Mouse (Mus musculus): ENCODE measurements around the gene Selplg. TPM values are rescaled to one million over a fixed set of nuclear protein-coding genes. Genes with fewer than 3 reads are reported as not detected.
"Not testable (repeated sequence)": the region's sequence is repeated elsewhere in the genome, so short reads cannot be mapped to it uniquely, and the experiment has no call there.

Gene Selplg
- polyA plus RNA-seq, 1 experiment from 2014 or later: 5.5 TPM

GRCm38 (mm10) chr5:113799691-113800090 lies 32.8 kb downstream of the Selplg start:
- no peak for ATAC-seq (ENCODE audit: insufficient number of reproducible peaks, low FRiP score, low TSS enrichment, low read depth)
- Histone ChIP-seq H3K9ac (peak overlapping the region; percentile 53), H3K9me3 (no peaks in the 10 kb centered on the region), H3K4me1 (peaks cover 68% of the 10 kb centered on the region), H3K4me2 (peak overlapping the region; percentile 61), H3K36me3 (peaks cover 11% of the 10 kb centered on the region), H3K4me3 (peak overlapping the region; percentile 56), H3K27me3 (no peaks in the 10 kb centered on the region), H3K27ac (peak overlapping the region; percentile 92)
- WGBS: 18% methylated on average over 5 of the region's 5 CpGs

- Histone ChIP-seq H3K27me3 (no peaks in the 10 kb centered on the region), H3K27ac (peak overlapping the region; percentile 92), H3K4me3 (peak overlapping the region; percentile 56), H3K9ac (no peak overlapping the region), H3K4me2 (peak overlapping the region; percentile 61), H3K9me3 (no peaks in the 10 kb centered on the region), H3K4me1 (peaks cover 70% of the 10 kb centered on the region), H3K36me3 (peaks cover 22% of the 10 kb centered on the region)
- 32% methylated on average over 9 of the region's 9 CpGs for WGBS
- no peak for ATAC-seq (ENCODE audit: insufficient number of reproducible peaks, low FRiP score, low TSS enrichment, low read depth)
Observed at GRCm38 (mm10) chr5:113798525-113798924, 33.9 kb downstream of the Selplg start.

GRCm38 (mm10) chr5:113797149-113797882 lies 35.1 kb downstream of the Selplg start:
- peak overlapping the region; percentile 56 for H3K4me3 ChIP-seq
- ATAC-seq (ENCODE audit: insufficient number of reproducible peaks, low FRiP score, low TSS enrichment, low read depth): no peak; the same call in 1 of the 2 replicates
- WGBS: 6% methylated on average over 19 of the region's 19 CpGs
- 0 out of 2 replicates have a peak overlapping the region, but pooled peaks have one; percentile 8 for H3K9ac ChIP-seq
- peaks cover 76% of the 10 kb centered on the region for H3K4me1 ChIP-seq
- H3K9me3 ChIP-seq: no peaks in the 10 kb centered on the region
- peaks cover 32% of the 10 kb centered on the region for H3K36me3 ChIP-seq
- peak overlapping the region; percentile 61 for H3K4me2 ChIP-seq
- H3K27me3 ChIP-seq: no peaks in the 10 kb centered on the region
- peak overlapping the region; percentile 92 for H3K27ac ChIP-seq

- Histone ChIP-seq H3K9ac (no peak overlapping the region), H3K9me3 (no peaks in the 10 kb centered on the region), H3K4me2 (peak overlapping the region; percentile 61), H3K4me1 (peaks cover 83% of the 10 kb centered on the region), H3K4me3 (peak overlapping the region; percentile 56), H3K36me3 (peaks cover 32% of the 10 kb centered on the region), H3K27ac (peak overlapping the region; percentile 92), H3K27me3 (no peaks in the 10 kb centered on the region)
- 3% methylated on average over 13 of the region's 13 CpGs for WGBS
- peak; percentile 56 for ATAC-seq (ENCODE audit: insufficient number of reproducible peaks, low FRiP score, low TSS enrichment, low read depth)
Observed at GRCm38 (mm10) chr5:113796401-113797148, 35.9 kb downstream of the Selplg start.

- Histone ChIP-seq H3K36me3 (peaks cover 32% of the 10 kb centered on the region), H3K4me1 (peaks cover 76% of the 10 kb centered on the region), H3K27me3 (no peaks in the 10 kb centered on the region), H3K27ac (0 out of 2 replicates have a peak overlapping the region, but pooled peaks have one; percentile 38), H3K9me3 (no peaks in the 10 kb centered on the region), H3K4me2 (no peak overlapping the region), H3K9ac (no peak overlapping the region), H3K4me3 (no peak overlapping the region)
- no peak for ATAC-seq (ENCODE audit: insufficient number of reproducible peaks, low FRiP score, low TSS enrichment, low read depth)
- 77% methylated on average over 16 of the region's 16 CpGs for WGBS
Observed at GRCm38 (mm10) chr5:113791197-113792095, 41.0 kb downstream of the Selplg start.

GRCm38 (mm10) chr5:113790453-113791196 lies 41.8 kb downstream of the Selplg start:
- no peak for ATAC-seq (ENCODE audit: insufficient number of reproducible peaks, low FRiP score, low TSS enrichment, low read depth)
- Histone ChIP-seq H3K9ac (no peak overlapping the region), H3K27ac (peak overlapping the region; percentile 72), H3K4me3 (no peak overlapping the region), H3K4me2 (no peak overlapping the region), H3K9me3 (no peaks in the 10 kb centered on the region), H3K27me3 (no peaks in the 10 kb centered on the region), H3K4me1 (peaks cover 68% of the 10 kb centered on the region), H3K36me3 (peaks cover 31% of the 10 kb centered on the region)
- WGBS: 71% methylated on average over 11 of the region's 11 CpGs

- peaks cover 61% of the 10 kb centered on the region for H3K4me1 ChIP-seq
- H3K4me3 ChIP-seq: no peak overlapping the region
Observed at GRCm38 (mm10) chr5:113789075-113789788, 43.2 kb downstream of the Selplg start.

GRCm38 (mm10) chr5:113788645-113789044 lies 43.8 kb downstream of the Selplg start:
- Histone ChIP-seq H3K36me3 (peaks cover 11% of the 10 kb centered on the region), H3K9me3 (no peaks in the 10 kb centered on the region), H3K27me3 (no peaks in the 10 kb centered on the region), H3K4me1 (peaks cover 61% of the 10 kb centered on the region), H3K27ac (peak overlapping the region; percentile 83), H3K9ac (no peak overlapping the region), H3K4me3 (no peak overlapping the region), H3K4me2 (no peak overlapping the region; the same call in 1 of the 2 replicates)
- 24% methylated on average over 6 of the region's 6 CpGs for WGBS
- peak; percentile 11; the same call in 1 of the 2 replicates for ATAC-seq (ENCODE audit: insufficient number of reproducible peaks, low FRiP score, low TSS enrichment, low read depth)

More at GRCm38 (mm10) chr5:113789075-113789788, 43.2 kb downstream of the Selplg start:
- Histone ChIP-seq H3K9ac (no peak overlapping the region), H3K9me3 (no peaks in the 10 kb centered on the region), H3K27ac (peak overlapping the region; percentile 83), H3K36me3 (peaks cover 17% of the 10 kb centered on the region), H3K4me2 (no peak overlapping the region; the same call in 1 of the 2 replicates), H3K27me3 (no peaks in the 10 kb centered on the region)
- peak; percentile 85 for ATAC-seq (ENCODE audit: insufficient number of reproducible peaks, low FRiP score, low TSS enrichment, low read depth)
- 10% methylated on average over 7 of the region's 7 CpGs for WGBS

GRCm38 (mm10) chr5:113786985-113787384 lies 45.5 kb downstream of the Selplg start:
- no peaks in the 10 kb centered on the region for H3K9me3 ChIP-seq
- ATAC-seq (ENCODE audit: insufficient number of reproducible peaks, low FRiP score, low TSS enrichment, low read depth): no peak
- 63% methylated on average over 5 of the region's 5 CpGs for WGBS
- no peak overlapping the region for H3K4me3 ChIP-seq
- H3K36me3 ChIP-seq: no peaks in the 10 kb centered on the region
- H3K27me3 ChIP-seq: no peaks in the 10 kb centered on the region
- H3K4me1 ChIP-seq: peaks cover 59% of the 10 kb centered on the region
- no peak overlapping the region for H3K4me2 ChIP-seq
- H3K27ac ChIP-seq: no peak overlapping the region
- H3K9ac ChIP-seq: no peak overlapping the region

- H3K4me2 ChIP-seq: peak overlapping the region; percentile 25
- H3K9me3 ChIP-seq; ATAC-seq (ENCODE audit: insufficient number of reproducible peaks, low FRiP score, low TSS enrichment, low read depth); H3K9ac ChIP-seq; H3K27me3 ChIP-seq; H3K4me3 ChIP-seq; H3K36me3 ChIP-seq: not testable (repeated sequence)
- 25% methylated on average over 3 of the region's 3 CpGs for WGBS
- H3K4me1 ChIP-seq: peaks cover 50% of the 10 kb centered on the region
- peak overlapping the region; percentile 89 for H3K27ac ChIP-seq
Observed at GRCm38 (mm10) chr5:113784104-113784503, 48.3 kb downstream of the Selplg start.

All from limb, embryonic 15.5 days (tissue).